Mouse (Mus musculus) MEL (cell line): ENCODE data around the gene Zbtb24.

Experiments
- BHLHE40 ChIP-seq: IDR thresholded peaks from 2 replicates; pipeline ENCODE4 v1.6.1; 2012; ENCODE audit warnings: low read depth, mild to moderate bottlenecking, inconsistent platforms, low read length, improper control_type of control experiment, borderline replicate concordance
- CTCF ChIP-seq, 3 experiments: IDR thresholded peaks in 2 of 3; conservative IDR thresholded peaks in 1 of 3; 2 replicates each; pipeline ENCODE4 v1.5.1; 2011 to 2012; ENCODE audit warnings: low read length in 3 of 3, low read depth in 2 of 3, mild to moderate bottlenecking in 2 of 3, improper control_type of control experiment in 1 of 3, inconsistent platforms in 1 of 3, mixed read lengths in 1 of 3, moderate library complexity in 1 of 3; ENCODE audit not compliant: control insufficient read depth in 1 of 3, insufficient read depth in 1 of 3, poor library complexity in 1 of 3, severe bottlenecking in 1 of 3
- EP300 ChIP-seq, 2 experiments: IDR thresholded peaks; 2 replicates each; pipeline ENCODE4 v1.6.1; 2011; ENCODE audit warnings: improper control_type of control experiment in 2 of 2, low read length in 2 of 2, low read depth in 1 of 2, mild to moderate bottlenecking in 1 of 2
- GATA1 ChIP-seq: IDR thresholded peaks from 2 replicates; pipeline ENCODE4 v1.6.1; 2011; ENCODE audit warnings: low read depth, low read length, improper control_type of control experiment
- MAX ChIP-seq: IDR thresholded peaks from 2 replicates; pipeline ENCODE4 v1.6.1; 2011; ENCODE audit warnings: low read length, improper control_type of control experiment
- POLR2A ChIP-seq, 2 experiments: IDR thresholded peaks; 2 replicates each; pipeline ENCODE4 v1.6.1; 2011 to 2012; ENCODE audit warnings: low read length in 2 of 2, mild to moderate bottlenecking in 2 of 2, control low read depth in 1 of 2, improper control_type of control experiment in 1 of 2, low read depth in 1 of 2, moderate library complexity in 1 of 2; ENCODE audit not compliant: control insufficient read depth in 1 of 2, insufficient read depth in 1 of 2, poor library complexity in 1 of 2
- POLR2AphosphoS5 ChIP-seq: IDR thresholded peaks from 2 replicates; pipeline ENCODE4 v1.6.1; 2012; ENCODE audit warnings: low read depth, borderline replicate concordance, mild to moderate bottlenecking, inconsistent platforms, low read length, moderate library complexity, mixed read lengths
- SIN3A ChIP-seq: IDR thresholded peaks from 2 replicates; pipeline ENCODE4 v1.6.1; 2012; ENCODE audit warnings: low read length, improper control_type of control experiment, inconsistent platforms
- TCF12 ChIP-seq: IDR thresholded peaks from 2 replicates; pipeline ENCODE4 v1.6.1; 2014; ENCODE audit warnings: low read depth, mild to moderate bottlenecking, inconsistent platforms, low read length, improper control_type of control experiment, moderate library complexity
- USF1 ChIP-seq: IDR thresholded peaks from 2 replicates; pipeline ENCODE4 v1.6.1; 2014; ENCODE audit warnings: low read depth, mild to moderate bottlenecking, inconsistent platforms, low read length, improper control_type of control experiment, moderate library complexity
- ZNF384 ChIP-seq: IDR thresholded peaks from 2 replicates; pipeline ENCODE4 v1.6.1; 2012; ENCODE audit warnings: low read depth, mild to moderate bottlenecking, inconsistent platforms, low read length, improper control_type of control experiment

DNA sequence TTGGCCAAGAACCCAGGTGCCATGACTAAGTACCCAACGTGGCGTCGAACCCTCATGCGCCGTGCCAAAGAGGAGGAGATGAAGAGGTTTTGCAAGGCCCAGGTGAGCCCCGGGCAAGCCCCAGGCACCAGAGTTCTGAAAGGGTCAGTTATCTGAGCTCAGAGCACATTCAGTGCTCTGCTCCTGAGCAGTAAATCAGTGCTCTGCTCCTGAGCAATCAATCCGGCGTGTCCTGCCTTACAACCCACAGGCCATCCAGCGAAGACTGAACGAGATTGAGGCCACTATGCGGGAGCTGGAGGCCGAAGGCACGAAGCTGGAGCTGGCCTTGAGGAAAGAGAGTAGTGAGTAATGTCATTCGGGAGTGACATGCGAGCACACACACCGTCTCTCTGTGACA, 35.6 kb downstream of the Zbtb24 start:
- TF ChIP-seq USF1: no peak
- TF ChIP-seq CTCF (IDR thresholded peaks at IDR 0.05 in 2 of 3, conservative IDR thresholded peaks at IDR 0.05 in 1 of 3; ENCODE audit: control insufficient read depth in 1 of 3, insufficient read depth in 1 of 3, low read depth in 2 of 3, low read length in 3 of 3, poor library complexity in 1 of 3, severe bottlenecking in 1 of 3): no peak
- no peak for TF ChIP-seq SIN3A
- no peak for TF ChIP-seq POLR2A (IDR thresholded peaks at IDR 0.05; ENCODE audit: control insufficient read depth in 1 of 2, insufficient read depth in 1 of 2, low read depth in 1 of 2, low read length in 2 of 2, poor library complexity in 1 of 2)
- TF ChIP-seq MAX: no peak
- TF ChIP-seq EP300 (IDR thresholded peaks at IDR 0.05; ENCODE audit: low read depth in 1 of 2, low read length in 2 of 2): no peak
- no peak for TF ChIP-seq GATA1
- TF ChIP-seq POLR2AphosphoS5: no peak
- no peak for TF ChIP-seq BHLHE40
- no peak for TF ChIP-seq TCF12
- no peak for TF ChIP-seq ZNF384
